11 mouse cellular contexts compared by ENCODE assay signal in genomic region chr5:98183031-98183595, GRCm38 (mm10). TPM values are rescaled to one million over a fixed set of nuclear protein-coding genes. Genes with fewer than 3 reads are reported as not detected.
DNase-seq lines count a peak whose midpoint lies in the region; ATAC-seq lines count a peak whose summit lies in the region.
"Had no signal": no experiment of that assay in that cellular context is flagged by ENCODE, and none has a peak within 500 bp of the region (broad histone marks: within the 10 kb centered on the region; RNA-seq: fewer than 3 reads in every experiment).

No protein-coding gene starts in this region.

- H3K36me3 ChIP-seq in hindbrain, embryonic 14.5 days (replicated peaks; ENCODE audit: control insufficient read depth, insufficient read depth): no peaks in the 10 kb centered on the region
- H3K36me3 ChIP-seq in neural tube, embryonic 11.5 days (ENCODE audit: control insufficient read depth, insufficient read depth, low read length): no peaks in the 10 kb centered on the region

- WGBS in hindbrain, embryonic 14.5 days: 4% methylated on average over 14 of the region's 14 CpGs
- WGBS in neural tube, embryonic 11.5 days: 2% methylated on average over 14 of the region's 14 CpGs

- DNase-seq in cerebellum, adult 11-12 months: peak; percentile 18
- no peak for DNase-seq in cerebellum, postnatal 36 days
- peak; percentile 33 to 43 for DNase-seq in left cerebral cortex, postnatal 36 days (ENCODE audit: low spot score in 2 of 2)
- no peak for DNase-seq in left cerebral cortex, postnatal 4 days
- DNase-seq in hindbrain, embryonic 14.5 days (ENCODE audit: low spot score): peak; percentile 27
- DNase-seq in neural tube, embryonic 11.5 days (ENCODE audit: low spot score): peak; percentile 32
- no peak for DNase-seq in natural killer cell, adult 2 months (ENCODE audit: low spot score in 2 of 2)
- DNase-seq: heart, postnatal 36 days had no signal

- peaks cover 25% of the 10 kb centered on the region for H3K4me1 ChIP-seq in hindbrain, embryonic 14.5 days (replicated peaks; ENCODE audit: control insufficient read depth, insufficient read depth, low read length)
- H3K4me1 ChIP-seq in neural tube, embryonic 11.5 days (ENCODE audit: control insufficient read depth, insufficient read depth, low read length): peaks cover 5% of the 10 kb centered on the region; the same call in 1 of the 2 replicates

- H3K27me3 ChIP-seq in hindbrain, embryonic 14.5 days (ENCODE audit: control insufficient read depth, insufficient read depth, low read length): peaks cover 71% of the 10 kb centered on the region
- peaks cover 65% of the 10 kb centered on the region for H3K27me3 ChIP-seq in neural tube, embryonic 11.5 days (ENCODE audit: control insufficient read depth, insufficient read depth, low read length)

- peak overlapping the region; percentile 86 for H3K4me2 ChIP-seq in hindbrain, embryonic 14.5 days (replicated peaks)
- H3K4me2 ChIP-seq in neural tube, embryonic 11.5 days (ENCODE audit: low read depth): peak overlapping the region; percentile 91

- intact Hi-C loops in left cerebral cortex, postnatal 36 days (cut with DNase I): loop anchor here (10.0 kb wide), 2 partner anchors 248 to 538 kb away; no protein-coding TSS in a partner anchor
- intact Hi-C loops in left cerebral cortex, postnatal 4 days (cut with DNase I): loop anchor here (10.0 kb wide), 3 partner anchors 538 to 1058 kb away; no protein-coding TSS in a partner anchor

- peak overlapping the region; percentile 46 for H3K9ac ChIP-seq in hindbrain, embryonic 14.5 days
- H3K9ac ChIP-seq in neural tube, embryonic 11.5 days (ENCODE audit: low read length): peak overlapping the region; percentile 41

- H3K4me3 ChIP-seq in hindbrain, embryonic 14.5 days (replicated peaks; ENCODE audit: low read length): peak overlapping the region; percentile 55
- peak overlapping the region; percentile 57 for H3K4me3 ChIP-seq in neural tube, embryonic 11.5 days (ENCODE audit: low read depth, low read length)
- H3K4me3 ChIP-seq: erythroblast, embryonic 14.5 days had no signal

- no peaks in the 10 kb centered on the region for H3K9me3 ChIP-seq in hindbrain, embryonic 14.5 days (ENCODE audit: control insufficient read depth, low read length)
- no peaks in the 10 kb centered on the region for H3K9me3 ChIP-seq in neural tube, embryonic 11.5 days (ENCODE audit: control insufficient read depth, low read length)

- H3K27ac ChIP-seq in hindbrain, embryonic 14.5 days: peak overlapping the region; percentile 4; the same call in 1 of the 2 replicates
- no peak overlapping the region for H3K27ac ChIP-seq in neural tube, embryonic 11.5 days (ENCODE audit: low read depth, low read length)

- ATAC-seq in hindbrain, embryonic 14.5 days (ENCODE audit: low FRiP score): no peak
- no peak for ATAC-seq in neural tube, embryonic 11.5 days (ENCODE audit: insufficient read depth, low FRiP score, low TSS enrichment)
- ATAC-seq in CD4-positive, CD25-positive, alpha-beta regulatory T cell, adult 4 months: no peak

RNA-seq across cellular contexts. Expression of gene Prdm8, which starts 16.1 kb away (rescaled TPM):
- 10 to 100 TPM; 34.4 to 35.6 TPM for total RNA-seq in left cerebral cortex, postnatal 36 days (2021)
- total RNA-seq in left cerebral cortex, postnatal 4 days (2021): 10 to 100 TPM; 60.6 to 64.9 TPM
- polyA plus RNA-seq in hindbrain, embryonic 14.5 days (2014; fragmentation: Nextera tagmentation; extraction: Ambion mirVana): 4.9 and 5.3 TPM in 2 replicates
- polyA plus RNA-seq in neural tube, embryonic 11.5 days (2014; fragmentation: Nextera tagmentation; extraction: Ambion mirVana): 5.9 and 6.1 TPM in 2 replicates
- polyA plus RNA-seq in CD4-positive, CD25-positive, alpha-beta regulatory T cell, adult 4 months (2017; shearing (Covaris generic)): not detected
- total RNA-seq: monocyte, adult 5-6 weeks had no signal

Comparison
In these comparisons a context has a peak if more than half of its experiments do, and no peak if none do; other contexts are left out.
1. DNase-seq: peak in cerebellum, adult 11-12 months (single experiment), left cerebral cortex, postnatal 36 days (2 of 2), hindbrain, embryonic 14.5 days (single experiment) and neural tube, embryonic 11.5 days (single experiment); none in cerebellum, postnatal 36 days (0 of 2), left cerebral cortex, postnatal 4 days (single experiment) and natural killer cell, adult 2 months (0 of 2).